Mouse (Mus musculus): ENCODE data around the gene Kif5a. TPM values are rescaled to one million over a fixed set of nuclear protein-coding genes. Genes with fewer than 3 reads are reported as not detected.

Gene Kif5a
- polyA plus RNA-seq, 1 experiment, result 1.7 TPM

DNA sequence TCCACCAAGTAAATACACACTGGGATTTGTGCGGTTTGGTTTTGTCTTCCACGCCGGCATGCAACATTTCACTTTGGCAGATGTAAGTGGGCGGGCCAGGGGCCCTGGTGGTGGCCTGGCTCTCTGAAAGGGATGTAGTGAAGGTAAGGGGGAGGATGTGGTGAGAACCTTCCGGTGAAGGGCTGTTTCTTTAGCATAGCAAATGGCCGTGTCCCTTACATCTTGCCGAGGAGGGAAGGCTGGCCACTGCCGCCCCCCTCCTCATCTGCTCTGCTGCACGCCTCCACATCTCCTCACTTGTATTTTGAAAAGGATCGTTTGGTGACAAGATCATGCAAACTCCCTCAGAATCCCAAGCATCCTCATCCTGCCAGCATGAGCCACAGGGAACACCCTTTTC is 37.4 kb downstream of the Kif5a start:
- no peak overlapping the region for H3K4me3 ChIP-seq (replicated peaks; ENCODE audit: control insufficient read depth, low read depth, low read length)
- H3K4me1 ChIP-seq (ENCODE audit: control insufficient read depth, insufficient read depth, low read length), result peaks cover 6% of the 10 kb centered on the region
- H3K27ac ChIP-seq (ENCODE audit: control insufficient read depth, insufficient read depth, low read depth, low read length, poor library complexity), result no peak overlapping the region; the same call in 1 of the 2 replicates
- WGBS, result 9% methylated on average over 10 of the region's 10 CpGs
- TF ChIP-seq POLR2A (IDR thresholded peaks at IDR 0.05; ENCODE audit: borderline replicate concordance, control insufficient read depth, low read depth, low read length) (no peak), CTCF (IDR thresholded peaks at IDR 0.05; ENCODE audit: control insufficient read depth, insufficient read depth, low read length) (no peak)

DNA sequence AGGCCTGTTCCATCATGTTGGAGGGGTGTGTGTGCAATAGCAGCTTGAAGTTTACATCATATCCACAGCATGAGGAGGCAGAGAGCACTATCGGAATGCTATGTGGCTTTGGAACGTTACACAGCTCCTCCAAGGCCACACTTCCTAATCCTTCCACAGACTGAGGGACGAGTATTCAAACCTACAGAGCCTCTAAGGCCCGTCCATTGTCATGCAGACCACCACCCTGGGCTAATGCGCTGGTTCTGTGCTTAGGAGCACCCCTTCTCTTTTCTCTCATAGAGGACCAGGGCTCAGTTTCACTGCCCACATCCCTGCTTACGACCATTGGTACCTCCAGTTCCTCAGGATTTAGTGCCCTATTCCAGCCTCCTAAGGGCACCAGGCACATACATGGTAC is 37.9 kb downstream of the Kif5a start:
- Histone ChIP-seq H3K4me3 (replicated peaks; ENCODE audit: control insufficient read depth, low read depth, low read length) (no peak overlapping the region), H3K4me1 (ENCODE audit: control insufficient read depth, insufficient read depth, low read length) (peaks cover 4% of the 10 kb centered on the region; the same call in 1 of the 2 replicates), H3K27ac (ENCODE audit: control insufficient read depth, insufficient read depth, low read depth, low read length, poor library complexity) (no peak overlapping the region)
- TF ChIP-seq CTCF (IDR thresholded peaks at IDR 0.05; ENCODE audit: control insufficient read depth, insufficient read depth, low read length) (no peak), POLR2A (IDR thresholded peaks at IDR 0.05; ENCODE audit: borderline replicate concordance, control insufficient read depth, low read depth, low read length) (no peak)
- 58% methylated on average over 6 of the region's 6 CpGs for WGBS

- Histone ChIP-seq H3K27ac (ENCODE audit: control insufficient read depth, insufficient read depth, low read depth, low read length, poor library complexity) (no peak overlapping the region), H3K4me3 (replicated peaks; ENCODE audit: control insufficient read depth, low read depth, low read length) (no peak overlapping the region), H3K4me1 (ENCODE audit: control insufficient read depth, insufficient read depth, low read length) (no peaks in the 10 kb centered on the region)
- no peak for TF ChIP-seq POLR2A (IDR thresholded peaks at IDR 0.05; ENCODE audit: borderline replicate concordance, control insufficient read depth, low read depth, low read length)
- TF ChIP-seq CTCF (IDR thresholded peaks at IDR 0.05; ENCODE audit: control insufficient read depth, insufficient read depth, low read length), result no peak
- WGBS, result 87% methylated on average over 2 of the region's 2 CpGs
These were observed 44.8 kb downstream of the Kif5a start for GRCm38 (mm10) chr10:127218339-127218738.

DNA sequence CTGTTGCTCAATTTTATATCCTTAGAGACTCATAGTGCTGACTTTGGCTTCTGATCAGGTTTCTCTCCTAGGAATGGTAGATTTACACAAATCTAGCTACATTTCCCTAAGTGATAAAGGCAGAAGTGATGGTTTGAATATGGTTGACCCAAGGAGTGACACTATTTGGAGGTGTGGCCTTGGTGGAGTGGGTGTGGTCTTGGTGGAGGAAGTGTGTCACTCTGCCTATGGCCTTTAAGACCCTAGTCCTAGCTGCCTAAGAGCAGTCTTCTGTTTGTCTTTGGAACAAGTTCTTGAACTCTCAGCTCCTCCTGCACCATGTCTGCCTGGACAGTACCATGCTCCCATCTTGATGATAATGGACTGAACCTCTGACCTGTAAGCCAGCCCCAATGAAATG is 46.0 kb downstream of the Kif5a start:
- H3K27ac ChIP-seq (ENCODE audit: control insufficient read depth, insufficient read depth, low read depth, low read length, poor library complexity), result no peak overlapping the region
- no peaks in the 10 kb centered on the region for H3K4me1 ChIP-seq (ENCODE audit: control insufficient read depth, insufficient read depth, low read length)
- H3K4me3 ChIP-seq (replicated peaks; ENCODE audit: control insufficient read depth, low read depth, low read length), result no peak overlapping the region
- no peak for TF ChIP-seq POLR2A (IDR thresholded peaks at IDR 0.05; ENCODE audit: borderline replicate concordance, control insufficient read depth, low read depth, low read length)

DNA sequence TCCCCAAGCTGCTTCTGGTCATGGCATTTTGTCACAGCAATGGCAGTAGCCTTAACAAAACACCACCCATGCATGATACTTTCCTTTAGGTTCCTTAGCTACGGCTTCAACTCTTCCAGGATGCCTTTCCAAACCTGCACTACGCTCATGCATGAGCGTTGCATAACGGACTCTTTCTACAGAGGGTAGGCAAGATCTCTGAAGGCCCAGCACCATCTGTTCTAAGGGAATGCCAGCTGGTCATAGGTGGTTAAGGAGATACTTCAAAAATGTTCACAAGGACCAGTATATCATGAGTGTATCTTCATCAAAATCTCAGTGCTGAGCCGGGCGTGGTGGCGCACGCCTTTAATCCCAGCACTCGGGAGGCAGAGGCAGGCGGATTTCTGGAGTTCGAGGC is 46.7 kb downstream of the Kif5a start:
- no peak overlapping the region for H3K4me3 ChIP-seq (replicated peaks; ENCODE audit: control insufficient read depth, low read depth, low read length)
- WGBS, result 89% methylated on average over 11 of the region's 11 CpGs
- no peak for TF ChIP-seq CTCF (IDR thresholded peaks at IDR 0.05; ENCODE audit: control insufficient read depth, insufficient read depth, low read length)
- TF ChIP-seq POLR2A (IDR thresholded peaks at IDR 0.05; ENCODE audit: borderline replicate concordance, control insufficient read depth, low read depth, low read length), result no peak
- H3K27ac ChIP-seq (ENCODE audit: control insufficient read depth, insufficient read depth, low read depth, low read length, poor library complexity), result no peak overlapping the region
- no peaks in the 10 kb centered on the region for H3K4me1 ChIP-seq (ENCODE audit: control insufficient read depth, insufficient read depth, low read length)

DNA sequence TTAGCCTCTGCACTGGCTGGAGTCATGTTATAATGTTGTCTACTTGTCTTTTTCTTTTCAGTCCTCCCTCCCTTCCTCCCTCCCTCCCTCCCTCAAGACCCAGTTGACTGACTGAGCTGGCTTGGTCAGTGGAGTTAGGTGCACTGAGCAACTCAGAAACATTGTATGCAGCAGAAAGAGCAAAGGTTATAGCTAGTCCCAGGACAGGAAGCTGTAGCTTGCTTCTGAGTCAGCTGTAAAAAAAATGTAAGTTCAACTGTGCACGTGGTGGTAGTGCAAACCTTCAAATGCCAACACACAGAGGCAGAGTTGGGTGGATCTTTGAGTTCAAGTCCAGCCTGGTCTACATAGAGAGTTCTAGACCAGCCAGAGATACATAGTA is 48.7 kb downstream of the Kif5a start:
- TF ChIP-seq CTCF (IDR thresholded peaks at IDR 0.05; ENCODE audit: control insufficient read depth, insufficient read depth, low read length), result no peak
- no peak for TF ChIP-seq POLR2A (IDR thresholded peaks at IDR 0.05; ENCODE audit: borderline replicate concordance, control insufficient read depth, low read depth, low read length)
- no peak overlapping the region for H3K4me3 ChIP-seq (replicated peaks; ENCODE audit: control insufficient read depth, low read depth, low read length)
- H3K4me1 ChIP-seq (ENCODE audit: control insufficient read depth, insufficient read depth, low read length), result no peaks in the 10 kb centered on the region; the same call in 1 of the 2 replicates
- no peak overlapping the region for H3K27ac ChIP-seq (ENCODE audit: control insufficient read depth, insufficient read depth, low read depth, low read length, poor library complexity)
- WGBS, result 30% methylated on average over 1 of the region's 1 CpGs

GRCm38 (mm10) chr10:127213704-127214421 is 49.3 kb downstream of the Kif5a start:
- Histone ChIP-seq H3K4me3 (replicated peaks; ENCODE audit: control insufficient read depth, low read depth, low read length) (no peak overlapping the region), H3K4me1 (ENCODE audit: control insufficient read depth, insufficient read depth, low read length) (no peaks in the 10 kb centered on the region; the same call in 1 of the 2 replicates), H3K27ac (ENCODE audit: control insufficient read depth, insufficient read depth, low read depth, low read length, poor library complexity) (no peak overlapping the region)
- TF ChIP-seq POLR2A (IDR thresholded peaks at IDR 0.05; ENCODE audit: borderline replicate concordance, control insufficient read depth, low read depth, low read length) (no peak), CTCF (IDR thresholded peaks at IDR 0.05; ENCODE audit: control insufficient read depth, insufficient read depth, low read length) (no peak)
- 85% methylated on average over 13 of the region's 13 CpGs for WGBS

GRCm38 (mm10) chr10:127213272-127213671 is 49.9 kb downstream of the Kif5a start:
- Histone ChIP-seq H3K4me1 (ENCODE audit: control insufficient read depth, insufficient read depth, low read length) (no peaks in the 10 kb centered on the region; the same call in 1 of the 2 replicates), H3K27ac (ENCODE audit: control insufficient read depth, insufficient read depth, low read depth, low read length, poor library complexity) (no peak overlapping the region)
- 81% methylated on average over 8 of the region's 8 CpGs for WGBS

More at GRCm38 (mm10) chr10:127213272-127213671, 49.9 kb downstream of the Kif5a start:
- H3K4me3 ChIP-seq (replicated peaks; ENCODE audit: control insufficient read depth, low read depth, low read length), result no peak overlapping the region
- TF ChIP-seq POLR2A (IDR thresholded peaks at IDR 0.05; ENCODE audit: borderline replicate concordance, control insufficient read depth, low read depth, low read length) (no peak), CTCF (IDR thresholded peaks at IDR 0.05; ENCODE audit: control insufficient read depth, insufficient read depth, low read length) (no peak)

Measured in bone marrow, adult 2 months (tissue).